In genomic region chr10:85829085-85829853, GRCm38 (mm10) we compare ENCODE assay signal across 8 mouse cellular contexts. TPM values are rescaled to one million over a fixed set of nuclear protein-coding genes. Genes with fewer than 3 reads are reported as not detected.
DNase-seq lines count a peak whose midpoint lies in the region; ATAC-seq lines count a peak whose summit lies in the region.
"Not testable (repeated sequence)": the region's sequence is repeated elsewhere in the genome, so short reads cannot be mapped to it uniquely, and the experiment has no call there.

TSS of gene Pwp1 (plus strand) at chr10:85829494.

- not testable (repeated sequence) for H3K27me3 ChIP-seq in forebrain, embryonic 10.5 days (ENCODE audit: poor library complexity, severe bottlenecking); heart, embryonic 14.5 days (ENCODE audit: control insufficient read depth, insufficient read depth, low read length); liver, embryonic 12.5 days (replicated peaks); stomach, embryonic 14.5 days (ENCODE audit: control insufficient read depth, insufficient read depth, low read length)

- peak; percentile 72 for ATAC-seq in heart, embryonic 14.5 days (ENCODE audit: insufficient number of reproducible peaks, insufficient read depth, low FRiP score, low read depth)
- ATAC-seq in liver, embryonic 12.5 days: peak; percentile 63
- peak; percentile 87 for ATAC-seq in stomach, embryonic 14.5 days (ENCODE audit: insufficient number of reproducible peaks, insufficient read depth, low FRiP score, low read depth)

- peak within 1 kb of the TSS; percentile 60 for H3K4me3 ChIP-seq in forebrain, embryonic 10.5 days
- H3K4me3 ChIP-seq in heart, embryonic 14.5 days (ENCODE audit: control insufficient read depth in 1 of 2, insufficient read depth in 1 of 2, low read depth in 1 of 2, low read length in 2 of 2): peak within 1 kb of the TSS; percentile 52 to 77
- H3K4me3 ChIP-seq in liver, embryonic 12.5 days: peak within 1 kb of the TSS; percentile 50
- peak within 1 kb of the TSS; percentile 38 for H3K4me3 ChIP-seq in stomach, embryonic 14.5 days (ENCODE audit: low read depth, low read length)

- H3K36me3 ChIP-seq in forebrain, embryonic 10.5 days (replicated peaks); heart, embryonic 14.5 days (ENCODE audit: control insufficient read depth, insufficient read depth, low read length); liver, embryonic 12.5 days; stomach, embryonic 14.5 days (ENCODE audit: control insufficient read depth, insufficient read depth, low read length): not testable (repeated sequence)

- H3K9ac ChIP-seq in heart, embryonic 14.5 days (ENCODE audit: low read length): peak within 1 kb of the TSS; percentile 74
- H3K9ac ChIP-seq in liver, embryonic 12.5 days: peak within 1 kb of the TSS; percentile 48
- H3K9ac ChIP-seq in stomach, embryonic 14.5 days (replicated peaks; ENCODE audit: low read depth, low read length): peak within 1 kb of the TSS; percentile 61

- WGBS in forebrain, embryonic 10.5 days: 3% methylated on average over 47 of the region's 49 CpGs
- 3% methylated on average over 45 of the region's 49 CpGs for WGBS in heart, embryonic 14.5 days
- 5% methylated on average over 48 of the region's 49 CpGs for WGBS in liver, embryonic 12.5 days (ENCODE audit: insufficient replicate concordance)
- WGBS in stomach, embryonic 14.5 days: 3% methylated on average over 49 of the region's 49 CpGs

- H3K4me2 ChIP-seq in heart, embryonic 14.5 days (ENCODE audit: low read length): peak within 1 kb of the TSS; percentile 81
- H3K4me2 ChIP-seq in liver, embryonic 12.5 days: peak within 1 kb of the TSS; percentile 70
- H3K4me2 ChIP-seq in stomach, embryonic 14.5 days (replicated peaks; ENCODE audit: low read depth, low read length): peak within 1 kb of the TSS; percentile 75

- H3K9me3 ChIP-seq in forebrain, embryonic 10.5 days; heart, embryonic 14.5 days (ENCODE audit: control insufficient read depth, low read length); liver, embryonic 12.5 days (replicated peaks); stomach, embryonic 14.5 days (ENCODE audit: control insufficient read depth, low read depth, low read length): not testable (repeated sequence)

- H3K27ac ChIP-seq in forebrain, embryonic 10.5 days: peak within 1 kb of the TSS; percentile 90
- peak within 1 kb of the TSS in 1 of 2 experiments; percentile 8; a peak in 1 of 4 replicates for H3K27ac ChIP-seq in heart, embryonic 14.5 days (replicated peaks in 1 of 2; ENCODE audit: control insufficient read depth in 1 of 2, insufficient read depth in 1 of 2, low read depth in 2 of 2, low read length in 2 of 2)
- not testable (repeated sequence) for H3K27ac ChIP-seq in liver, embryonic 12.5 days; stomach, embryonic 14.5 days (ENCODE audit: low read length)

- peak; percentile 20 to 52 for DNase-seq in CD8-positive naive resting alpha-beta T cell, adult 2 months (ENCODE audit: low read depth in 2 of 2, low spot score in 2 of 2)
- peak; percentile 12 for DNase-seq in c-Kit-positive CD71-negative TER-119-negative erythroid progenitor cells, embryonic 14.5 days (ENCODE audit: low read depth)
- peak; percentile 57 for DNase-seq in forebrain, embryonic 10.5 days (ENCODE audit: extremely low spot score, low spot score)
- DNase-seq in kidney, postnatal 10 days: peak; percentile 52
- DNase-seq in naive thymus-derived CD4-positive, alpha-beta T cell, adult 2 months (ENCODE audit: low read depth): peak; percentile 76

- H3K4me1 ChIP-seq in forebrain, embryonic 10.5 days; heart, embryonic 14.5 days (ENCODE audit: control insufficient read depth in 2 of 2, insufficient read depth in 2 of 2, low read length in 2 of 2); liver, embryonic 12.5 days; stomach, embryonic 14.5 days (ENCODE audit: control insufficient read depth, insufficient read depth, low read length): not testable (repeated sequence)

RNA-seq across cellular contexts. Expression of gene Pwp1, which starts in this region (rescaled TPM):
- 118 and 128 TPM in 2 replicates for polyA plus RNA-seq in forebrain, embryonic 10.5 days (2016; fragmentation: Nextera tagmentation; extraction: Ambion mirVana)
- 43.4 and 46.0 TPM in 2 replicates for polyA plus RNA-seq in heart, embryonic 14.5 days (2014; fragmentation: Nextera tagmentation; extraction: Ambion mirVana)
- polyA plus RNA-seq in liver, embryonic 12.5 days (2016; fragmentation: Nextera tagmentation; extraction: Ambion mirVana): 58.1 and 59.6 TPM in 2 replicates
- 72.2 and 73.6 TPM in 2 replicates for polyA plus RNA-seq in stomach, embryonic 14.5 days (2014; fragmentation: Nextera tagmentation; extraction: Ambion mirVana)

Comparison
In these comparisons a context has a peak if more than half of its experiments do, and no peak if none do; other contexts are left out.
1. DNase-seq: peak in every context shown above with its lines; median percentile 76 in naive thymus-derived CD4-positive, alpha-beta T cell, adult 2 months; 57 in forebrain, embryonic 10.5 days; 52 in kidney, postnatal 10 days; 36 in CD8-positive naive resting alpha-beta T cell, adult 2 months; 12 in c-Kit-positive CD71-negative TER-119-negative erythroid progenitor cells, embryonic 14.5 days.